Mouse (Mus musculus): ENCODE measurements around the gene Tmem144. TPM values are rescaled to one million over a fixed set of nuclear protein-coding genes. Genes with fewer than 3 reads are reported as not detected.

Tmem144 gene
- polyA plus RNA-seq (2012; ENCODE audit: low replicate concordance) = not detected in 2 replicates

DNA sequence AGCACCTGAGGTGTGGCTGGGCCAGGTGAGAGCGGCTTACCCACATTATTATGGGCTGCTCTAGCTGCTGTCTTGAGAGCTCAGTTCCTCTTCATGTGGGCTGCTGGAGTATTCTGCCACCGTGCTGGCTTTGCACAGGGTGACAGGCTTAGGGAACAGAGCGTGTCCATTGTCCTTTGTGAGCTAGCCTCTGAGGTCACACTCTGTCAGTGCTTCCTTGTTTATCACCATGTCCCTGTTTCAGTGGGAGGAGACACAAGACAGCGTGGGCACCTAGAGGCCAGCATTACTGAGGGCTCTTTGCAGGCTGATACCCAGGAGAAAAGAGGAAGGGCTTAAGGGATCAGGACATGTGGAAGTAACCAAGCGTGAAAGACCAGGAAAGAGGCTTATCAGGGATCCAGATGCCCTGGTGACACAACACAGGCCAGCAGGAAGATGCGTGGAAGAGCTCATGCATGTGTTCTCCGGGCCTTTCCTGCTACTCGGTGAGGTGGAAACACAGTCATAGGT is at the start of gene Tmem144:
TSS of gene Tmem144 (minus strand) at position 120 of the 513 bp plus-strand sequence.

DNA sequence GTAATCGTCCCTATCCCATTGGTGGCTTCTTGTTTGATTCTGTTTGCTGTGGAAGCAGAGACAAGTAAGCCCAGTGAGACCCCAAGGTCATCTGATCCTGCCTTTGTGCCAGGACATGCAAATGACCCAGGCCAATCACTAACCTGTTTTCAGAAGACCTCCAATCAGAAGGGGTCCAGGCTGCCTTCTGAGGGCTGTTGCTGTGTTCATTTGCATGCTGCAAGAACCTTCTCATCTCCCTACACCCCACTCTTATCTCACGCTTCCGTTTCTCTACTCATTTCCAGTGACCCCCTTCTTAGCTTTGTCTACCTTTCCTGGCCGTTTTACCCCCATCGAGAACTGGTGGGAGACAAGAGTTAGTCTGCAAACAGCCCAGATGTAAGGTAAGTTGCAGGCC is 31.7 kb upstream of the Tmem144 start, which contains the start of gene Fam198b:
TSS of gene Fam198b (plus strand) at position 229 of the 400 bp plus-strand sequence.

Other genes starting within 250 kb of the Tmem144 start
- gene 4930579G24Rik, start 223.7 kb downstream of the Tmem144 start, polyA plus RNA-seq (2012; ENCODE audit: low replicate concordance) = 0.48 and 1.2 TPM in 2 replicates
- gene Etfdh, start 223.3 kb downstream of the Tmem144 start, polyA plus RNA-seq (2012; ENCODE audit: low replicate concordance) = 13.3 and 18.9 TPM in 2 replicates
- gene Rxfp1, start 114.9 kb downstream of the Tmem144 start, polyA plus RNA-seq (2012; ENCODE audit: low replicate concordance) = 0.19 and 0.22 TPM in 2 replicates
- 0.08 and 0.16 TPM in 2 replicates for gene Fam198b, start 31.8 kb upstream of the Tmem144 start, polyA plus RNA-seq (2012; ENCODE audit: low replicate concordance)

Data from hematopoietic multipotent progenitor cell, adult 10-12 weeks (in vitro differentiated cells).